Mouse (Mus musculus) ES-CJ7 (cell line): ENCODE results near the gene Tex38.

Experiments used
- DNase-seq: peaks from one replicate; pipeline ENCODE4 v3.0.0; 2011; ENCODE audit warnings: low read depth, low spot score

Gene Tex38

GRCm38 (mm10) chr4:115780918-115781317 lies at the start of gene Tex38:
TSS of gene Tex38 (minus strand) at chr4:115781018.
- no peak for DNase-seq

- DNase-seq, result no peak
These were observed 49.7 kb upstream of the Tex38 start for GRCm38 (mm10) chr4:115830491-115830890.

DNA sequence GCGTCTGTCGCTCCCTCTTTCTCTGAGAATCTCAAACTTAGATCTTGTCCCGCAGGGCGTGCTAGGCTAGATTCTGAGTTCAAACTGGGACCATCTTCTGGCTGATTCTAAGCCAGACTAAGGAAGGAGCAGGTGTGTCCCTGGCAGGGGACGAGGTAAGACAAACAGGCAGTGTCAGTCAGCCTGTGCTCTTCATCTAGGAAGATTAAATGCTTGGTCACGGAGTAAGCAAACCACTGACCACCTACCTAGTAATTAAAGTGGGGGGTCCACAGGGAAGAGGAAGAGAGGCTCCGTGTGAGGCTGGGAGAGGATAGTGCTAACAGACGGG lies 47.7 kb upstream of the Tex38 start:
- DNase-seq, result no peak

DNA sequence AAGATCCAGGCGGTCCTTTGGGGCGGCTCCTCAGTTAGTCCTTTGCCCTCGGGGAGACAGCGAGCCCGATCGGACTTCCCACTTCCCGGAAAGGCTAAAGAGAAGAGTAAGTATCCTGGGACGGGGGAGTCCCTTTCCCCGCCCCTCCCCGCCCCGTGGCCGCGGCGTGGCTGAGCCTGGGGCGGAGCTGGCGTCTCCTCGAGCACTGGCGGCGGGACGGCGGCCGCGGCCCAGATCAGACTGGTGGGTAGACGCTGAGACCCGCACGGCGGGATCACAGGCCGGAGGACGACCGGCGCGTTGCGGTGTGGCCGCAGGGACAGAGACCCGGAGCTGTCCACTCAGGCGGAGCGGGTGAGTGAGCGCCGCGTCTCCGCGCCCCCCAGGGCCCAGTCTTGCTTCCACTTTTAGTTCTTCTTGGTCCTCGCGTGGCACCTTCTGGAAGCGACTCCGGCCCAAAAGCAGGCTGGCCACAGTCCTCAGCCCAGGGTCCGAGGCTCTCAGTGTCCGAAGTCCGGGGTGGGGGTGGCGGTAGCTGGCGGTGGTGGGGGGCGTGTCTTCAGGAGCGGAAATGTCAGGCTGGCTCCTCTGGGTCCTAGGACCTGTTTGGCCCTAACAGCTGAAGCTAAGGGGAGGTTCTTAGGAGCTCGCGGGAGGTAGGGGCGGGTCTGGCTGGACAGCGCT lies 47.2 kb upstream of the Tex38 start, which contains the start of gene Mob3c:
TSS of gene Mob3c (plus strand) at position 205 of the 684 bp plus-strand sequence.
- peak; percentile 82 for DNase-seq

GRCm38 (mm10) chr4:115827535-115827887 lies 46.7 kb upstream of the Tex38 start:
- no peak for DNase-seq

DNA sequence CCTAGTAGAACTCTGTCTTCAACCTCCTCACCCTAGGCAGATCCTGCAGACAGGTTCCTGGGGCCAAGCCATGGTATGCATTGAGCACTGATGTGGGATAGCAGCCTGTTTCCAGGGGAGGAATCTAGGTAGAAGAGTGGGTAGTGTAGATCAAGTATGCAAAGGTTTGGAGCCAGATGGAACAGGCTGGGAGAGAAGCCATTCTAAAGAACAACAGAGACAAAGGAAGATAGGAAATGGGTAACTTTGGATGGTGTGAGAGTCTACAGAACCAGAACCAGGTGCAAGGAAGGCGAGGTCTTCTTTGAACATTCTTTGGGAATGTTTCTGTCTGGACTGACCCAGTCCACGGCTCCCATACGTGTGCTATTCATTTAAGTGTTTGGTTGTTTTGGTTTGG lies 46.2 kb upstream of the Tex38 start:
- peak; percentile 58 for DNase-seq

DNA sequence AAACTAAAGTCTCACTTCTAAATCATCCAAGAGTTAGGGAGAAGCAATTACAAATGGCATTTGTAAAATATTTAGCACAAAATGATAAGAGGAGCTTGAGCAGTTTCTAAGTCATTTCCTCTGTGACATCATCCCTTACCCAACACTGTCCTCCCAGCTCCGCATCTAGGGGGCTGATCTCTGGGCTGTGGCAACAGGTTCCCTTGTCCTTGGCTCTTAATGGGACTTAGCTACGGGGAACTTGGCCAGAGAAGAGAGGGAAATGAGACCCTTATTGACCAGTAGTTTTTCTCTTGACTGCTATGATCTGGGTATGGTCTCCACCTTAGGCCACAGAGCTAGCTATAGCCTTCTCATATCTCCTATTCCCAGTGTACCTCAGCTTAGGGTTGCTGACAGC lies 44.5 kb upstream of the Tex38 start:
- no peak for DNase-seq

DNA sequence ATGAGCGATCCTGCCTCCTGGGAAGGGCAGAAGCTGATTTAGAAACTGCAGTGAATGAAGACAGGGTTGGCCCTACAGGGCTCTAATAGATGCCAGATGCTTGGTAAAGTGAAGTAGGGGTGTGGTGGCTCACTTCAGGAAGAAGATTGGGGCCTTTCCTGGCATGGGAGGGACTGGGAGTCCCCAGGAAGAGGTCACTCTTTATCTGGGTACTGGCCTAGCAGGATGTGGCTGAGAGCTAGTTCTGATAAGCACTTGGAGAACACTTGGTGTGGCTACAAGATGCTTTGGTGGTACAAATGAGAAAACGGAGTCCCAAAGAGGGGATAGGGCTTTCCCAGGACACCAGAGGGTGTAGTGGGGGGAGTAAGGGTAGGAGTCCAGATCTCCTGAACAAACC lies 43.4 kb upstream of the Tex38 start:
- no peak for DNase-seq

GRCm38 (mm10) chr4:115821928-115822327 lies 41.1 kb upstream of the Tex38 start:
- no peak for DNase-seq

DNA sequence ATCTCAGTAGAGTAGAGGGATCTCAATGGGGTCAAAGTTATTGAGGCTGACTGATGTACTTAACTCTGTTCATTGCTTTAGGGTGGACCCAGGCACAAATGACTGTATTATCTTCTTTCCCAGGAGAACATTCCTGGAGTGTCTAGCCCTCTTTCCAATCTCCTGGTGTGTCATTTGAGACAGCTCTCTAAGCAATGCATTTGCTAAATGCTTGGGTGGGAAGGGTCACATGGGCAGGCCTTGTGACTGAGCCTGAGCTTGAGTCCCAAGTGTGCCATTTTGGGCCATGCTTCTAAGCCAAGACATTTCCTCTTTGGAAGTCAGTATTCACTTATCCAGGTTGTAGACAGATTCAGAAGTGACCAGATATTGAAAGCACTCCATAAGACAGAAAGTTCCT lies 40.6 kb upstream of the Tex38 start:
- peak; percentile 25 for DNase-seq

GRCm38 (mm10) chr4:115820944-115821343 lies 40.1 kb upstream of the Tex38 start:
- no peak for DNase-seq

DNA sequence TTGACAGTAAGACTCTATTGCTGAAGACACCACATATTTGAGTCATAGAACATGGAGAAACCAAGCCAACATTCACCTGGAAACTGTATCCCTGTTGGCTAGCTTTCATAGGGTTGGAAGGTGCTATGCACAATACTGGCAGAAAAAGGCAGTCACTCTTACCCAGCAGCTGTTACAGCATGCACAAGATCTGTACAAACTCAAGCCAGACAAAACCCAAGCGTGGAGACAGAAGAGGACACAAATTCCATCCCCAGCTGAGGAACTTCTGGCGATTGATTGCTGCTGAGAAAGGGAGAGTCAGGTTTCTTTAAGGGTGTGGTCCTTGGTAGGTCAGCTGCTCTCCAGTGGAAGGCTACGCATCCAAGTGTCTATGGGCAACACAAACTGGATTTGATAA lies 39.4 kb upstream of the Tex38 start:
- peak; percentile 14 for DNase-seq

- no peak for DNase-seq
These were observed 34.8 kb upstream of the Tex38 start for GRCm38 (mm10) chr4:115815606-115816005.

DNA sequence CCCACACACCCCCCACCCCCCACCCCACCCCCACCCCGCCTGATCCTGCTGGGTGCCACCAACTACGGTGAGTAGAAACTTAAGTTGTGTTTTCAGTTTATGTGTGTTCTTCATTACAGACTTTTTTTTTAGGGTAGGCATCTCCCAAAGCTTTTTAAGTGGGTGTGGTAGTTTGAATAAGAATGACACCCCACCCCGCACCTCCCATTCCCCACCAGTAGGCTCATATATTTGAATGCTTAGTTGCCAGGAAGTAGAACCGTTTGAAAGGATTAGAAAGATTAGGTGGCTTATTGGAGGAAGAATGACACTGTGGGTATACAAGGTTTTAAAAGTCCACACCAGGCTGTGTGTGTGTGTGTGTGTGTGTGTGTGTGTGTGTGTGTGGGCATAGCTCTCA lies 31.5 kb upstream of the Tex38 start:
- DNase-seq, result peak; percentile 55

DNA sequence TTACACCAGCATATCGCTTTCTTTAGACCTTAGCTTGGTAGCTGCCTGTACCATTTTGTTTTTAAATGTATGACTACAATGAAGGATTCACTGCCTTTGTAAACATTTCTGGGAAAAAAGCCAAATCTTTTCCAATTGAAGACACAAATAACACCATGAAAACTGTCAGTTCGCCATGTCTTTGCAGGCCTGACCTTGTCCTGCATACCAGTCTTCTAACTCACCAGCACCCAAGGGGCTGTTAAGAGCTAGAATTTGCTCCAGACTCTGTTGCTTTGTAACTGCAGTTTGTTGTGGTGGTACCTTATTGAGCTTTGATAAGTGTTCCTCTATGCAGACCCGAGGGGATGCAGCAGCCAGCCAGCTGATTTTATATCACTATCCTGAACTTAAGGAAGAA lies 19.2 kb upstream of the Tex38 start:
- no peak for DNase-seq

DNA sequence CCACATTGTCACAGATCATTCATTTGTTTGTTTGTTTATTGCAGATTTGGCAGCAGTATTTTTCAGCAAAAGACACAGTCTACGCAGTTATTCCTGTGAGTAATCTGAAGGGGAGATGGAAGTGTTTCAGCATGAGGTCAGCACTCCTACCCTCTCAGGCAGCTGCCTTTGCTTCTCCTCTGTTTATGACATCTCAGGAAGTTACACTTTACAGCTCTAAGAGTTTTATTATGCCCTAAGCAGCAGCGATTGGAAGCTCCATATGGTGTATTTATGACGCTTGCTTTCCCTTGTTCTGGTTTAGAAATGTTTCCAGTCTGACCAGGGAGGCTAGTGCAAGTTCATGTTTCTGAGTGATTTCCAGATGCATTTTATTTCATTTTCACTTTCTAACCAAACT lies 14.5 kb upstream of the Tex38 start:
- no peak for DNase-seq

GRCm38 (mm10) chr4:115790864-115791263 lies 10.0 kb upstream of the Tex38 start:
- no peak for DNase-seq

GRCm38 (mm10) chr4:115785511-115786034 lies 4.8 kb upstream of the Tex38 start:
- DNase-seq, result peak; percentile 37

- DNase-seq, result peak; percentile 69
These were observed 4.1 kb upstream of the Tex38 start, which contains the start of gene Atpaf1 for GRCm38 (mm10) chr4:115784769-115785510. TSS of gene Atpaf1 (plus strand) at chr4:115784812.

DNA sequence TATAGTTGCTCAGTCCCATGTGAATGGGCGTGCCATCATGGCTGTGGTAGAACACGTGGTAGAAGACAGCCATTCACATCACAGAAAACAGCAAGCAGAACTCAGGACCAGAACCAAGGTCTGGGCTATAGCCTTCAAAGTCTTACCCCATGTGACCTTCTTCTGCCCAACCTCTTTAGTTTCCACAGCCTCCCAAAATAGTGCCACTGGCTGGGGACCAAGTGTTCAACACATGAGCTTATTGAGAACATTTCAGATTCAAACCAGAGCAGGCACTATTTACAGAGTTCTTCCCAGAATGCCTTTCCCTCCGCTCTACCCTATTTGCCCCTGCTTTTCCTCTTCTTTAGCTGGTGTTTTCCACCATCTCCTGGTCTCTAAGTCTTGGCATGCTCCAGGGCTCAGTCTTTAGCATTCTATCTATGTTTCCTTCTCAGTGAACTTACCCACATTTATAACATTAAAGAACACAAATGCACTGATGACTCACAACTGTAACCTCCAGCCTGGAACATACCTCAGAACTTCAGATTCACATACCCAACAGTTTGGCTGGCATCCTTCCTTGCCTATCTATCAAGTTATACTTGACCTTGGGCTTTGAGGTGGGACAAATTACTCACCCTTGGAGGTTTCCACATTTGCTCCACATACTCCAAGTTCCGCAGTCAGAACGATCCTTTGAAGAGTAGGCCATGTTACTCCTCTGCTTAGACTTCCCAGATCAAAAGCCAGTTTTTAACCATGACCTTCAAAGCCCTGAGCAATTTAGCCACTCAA lies 1.4 kb upstream of the Tex38 start:
- DNase-seq, result no peak

GRCm38 (mm10) chr4:115780269-115780668 lies 549 bp downstream of the Tex38 start:
- no peak for DNase-seq

GRCm38 (mm10) chr4:115777627-115778026 lies 3.2 kb downstream of the Tex38 start:
- no peak for DNase-seq
